Mouse (Mus musculus) CH12.LX (cell line): Measurements from ENCODE around the gene Zbtb22.
"Not testable (repeated sequence)": the region's sequence is repeated elsewhere in the genome, so short reads cannot be mapped to it uniquely, and the experiment has no call there.

Source experiments
- BHLHE40 ChIP-seq: IDR thresholded peaks from 2 replicates; pipeline ENCODE4 v1.6.1; 2011; ENCODE audit warnings: mild to moderate bottlenecking, low read depth, low read length, improper control_type of control experiment
- CTCF ChIP-seq, 2 experiments: IDR thresholded peaks in 1 of 2; conservative IDR thresholded peaks in 1 of 2; 2 replicates each; pipeline ENCODE4 v1.5.1; 2011 to 2012; ENCODE audit warnings: low read depth in 2 of 2, low read length in 2 of 2, improper control_type of control experiment in 1 of 2, inconsistent platforms in 1 of 2, mild to moderate bottlenecking in 1 of 2, moderate library complexity in 1 of 2
- EP300 ChIP-seq: IDR thresholded peaks from 2 replicates; pipeline ENCODE4 v1.6.1; 2011; ENCODE audit warnings: low read length, improper control_type of control experiment
- HCFC1 ChIP-seq: IDR thresholded peaks from 2 replicates; pipeline ENCODE4 v1.6.1; 2012; ENCODE audit warnings: low read depth, mild to moderate bottlenecking, inconsistent platforms, low read length, improper control_type of control experiment
- POLR2A ChIP-seq: IDR thresholded peaks from 2 replicates; pipeline ENCODE4 v1.6.1; 2011; ENCODE audit warnings: low read depth, mild to moderate bottlenecking, improper control_type of control experiment, low read length
- POLR2AphosphoS2 ChIP-seq: IDR thresholded peaks from 2 replicates; pipeline ENCODE4 v1.6.1; 2011; ENCODE audit warnings: low read depth, low read length, improper control_type of control experiment
- TCF12 ChIP-seq: IDR thresholded peaks from 2 replicates; pipeline ENCODE4 v1.6.1; 2014; ENCODE audit warnings: low read depth, mild to moderate bottlenecking, inconsistent platforms, low read length, improper control_type of control experiment
- UBTF ChIP-seq: IDR thresholded peaks from 2 replicates; pipeline ENCODE4 v1.6.1; 2012; ENCODE audit warnings: low read depth, mild to moderate bottlenecking, inconsistent platforms, low read length, improper control_type of control experiment, moderate library complexity

GRCm38 (mm10) chr17:33898193-33898592 lies 17.5 kb upstream of the Zbtb22 start:
- not testable (repeated sequence) for TF ChIP-seq POLR2A; TCF12; CTCF (conservative IDR thresholded peaks at IDR 0.05 in 1 of 2, IDR thresholded peaks at IDR 0.05 in 1 of 2; ENCODE audit: low read depth in 2 of 2, low read length in 2 of 2); POLR2AphosphoS2; EP300; BHLHE40; HCFC1; UBTF
